Mouse (Mus musculus): ENCODE data around the gene Ccdc162.

Ccdc162 gene

GRCm38 (mm10) chr10:41489708-41490517 is 226.5 kb downstream of the Ccdc162 start, which contains the start of the genes Smpd2 and Ppil6:
Gene Smpd2, minus strand, starts transcription at chr10:41490369.
Gene Ppil6, plus strand, starts transcription at chr10:41490439.
- DNase-seq (ENCODE audit: low read depth in 1 of 2, low spot score in 2 of 2), result peak; percentile 78 to 95

DNA sequence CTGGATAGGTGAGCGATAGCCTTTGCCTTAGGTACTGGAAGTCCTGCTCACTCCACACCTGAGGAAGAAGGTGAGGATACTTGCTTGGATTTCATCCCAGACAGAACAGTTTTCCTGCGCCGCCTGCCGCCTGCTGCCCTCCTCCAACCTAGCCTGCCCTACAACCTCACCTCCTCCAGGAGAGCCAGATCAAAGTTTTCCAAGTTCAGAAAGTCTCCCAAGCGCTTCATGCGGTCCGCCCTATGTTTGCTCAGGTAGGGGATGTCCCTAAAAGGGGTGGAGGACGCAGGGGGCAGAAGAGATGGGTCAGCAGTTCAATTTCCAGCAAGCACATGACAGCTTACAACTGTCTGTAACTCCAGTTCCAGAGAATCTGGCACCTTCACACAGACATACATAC is 227.1 kb downstream of the Ccdc162 start:
- DNase-seq (ENCODE audit: low read depth in 1 of 2, low spot score in 2 of 2), result no peak

- no peak for DNase-seq (ENCODE audit: low read depth in 1 of 2, low spot score in 2 of 2)
Measured at GRCm38 (mm10) chr10:41488877-41489276, 227.6 kb downstream of the Ccdc162 start.

Measured in monocyte, adult 2 months (primary cell).